Mouse (Mus musculus) heart, embryonic 14.5 days (tissue): Measurements from ENCODE around the gene Foxo4. TPM values are rescaled to one million over a fixed set of nuclear protein-coding genes. Genes with fewer than 3 reads are reported as not detected.

Experiments
- ATAC-seq: fragments of 200-750 bp; cut with Nextera tagmentation; 2 replicates; pipeline ENCODE4 v1.8.0; 2017; ENCODE audit warnings: low read depth, moderate TSS enrichment; ENCODE audit not compliant: insufficient number of reproducible peaks, insufficient read depth, low FRiP score
- H3K27ac ChIP-seq, 2 experiments: fragments of 200-500 bp in 1 of 2; fragments of 300-500 bp in 1 of 2; sonication (generic) in 1 of 2; replicated peaks in 1 of 2; 2 replicates each; pipeline ENCODE4 v1.5.1; 2012 to 2014; ENCODE audit warnings: low read depth in 2 of 2, low read length in 2 of 2, control low read depth in 1 of 2, mild to moderate bottlenecking in 1 of 2, mixed read lengths in 1 of 2; ENCODE audit not compliant: control insufficient read depth in 1 of 2, insufficient read depth in 1 of 2
- H3K27me3 ChIP-seq: fragments of 300-500 bp; sonication (generic); 2 replicates; pipeline ENCODE4 v1.6.1; 2014; ENCODE audit warnings: mild to moderate bottlenecking, low read length, control low read depth; ENCODE audit not compliant: control insufficient read depth, insufficient read depth
- H3K36me3 ChIP-seq: fragments of 300-500 bp; sonication (generic); 2 replicates; pipeline ENCODE4 v1.6.1; 2014; ENCODE audit warnings: mild to moderate bottlenecking, control low read depth, low read length, mixed read lengths; ENCODE audit not compliant: control insufficient read depth, insufficient read depth
- H3K4me1 ChIP-seq, 2 experiments: fragments of 200-500 bp in 1 of 2; fragments of 300-500 bp in 1 of 2; sonication (generic) in 1 of 2; 2 replicates each; pipeline ENCODE4 v1.6.1; 2012 to 2014; ENCODE audit warnings: low read length in 2 of 2, control low read depth in 1 of 2, mixed read lengths in 1 of 2; ENCODE audit not compliant: control insufficient read depth in 2 of 2, insufficient read depth in 2 of 2
- H3K4me2 ChIP-seq: fragments of 300-500 bp; sonication (generic); 2 replicates; pipeline ENCODE4 v1.6.1; 2014; ENCODE audit warnings: mild to moderate bottlenecking, low read length
- H3K4me3 ChIP-seq, 2 experiments: fragments of 200-500 bp in 1 of 2; fragments of 300-500 bp in 1 of 2; sonication (generic) in 1 of 2; 2 replicates each; pipeline ENCODE4 v1.5.1; 2012 to 2014; ENCODE audit warnings: low read length in 2 of 2, mild to moderate bottlenecking in 2 of 2, control low read depth in 1 of 2, low read depth in 1 of 2, moderate library complexity in 1 of 2; ENCODE audit not compliant: control insufficient read depth in 1 of 2, insufficient read depth in 1 of 2
- H3K9ac ChIP-seq: fragments of 300-500 bp; sonication (generic); 2 replicates; pipeline ENCODE4 v1.6.1; 2014; ENCODE audit warnings: mild to moderate bottlenecking, low read length
- H3K9me3 ChIP-seq: fragments of 300-500 bp; sonication (generic); 2 replicates; pipeline ENCODE4 v1.6.1; 2016; ENCODE audit warnings: low read length, control low read depth; ENCODE audit not compliant: control insufficient read depth
- WGBS: fragments of 180-500 bp; shearing (Covaris S2); extraction: QIAGEN DNeasy Blood & Tissue Kit; methylation state at CpG from one replicate; pipeline ENCODE4 v1.1.7; 2014; 5-methylcytosine and 5-hydroxymethylcytosine counted together
- polyA plus RNA-seq: library from polyadenylated mRNA; unstranded; fragments of >200 nt; fragmentation: Nextera tagmentation; extraction: Ambion mirVana; gene quantifications from 2 replicates; pipeline ENCODE4 v1.2.1, GENCODE M21; 2014

The Foxo4 gene
- polyA plus RNA-seq = 1.4 and 2.3 TPM in 2 replicates

DNA sequence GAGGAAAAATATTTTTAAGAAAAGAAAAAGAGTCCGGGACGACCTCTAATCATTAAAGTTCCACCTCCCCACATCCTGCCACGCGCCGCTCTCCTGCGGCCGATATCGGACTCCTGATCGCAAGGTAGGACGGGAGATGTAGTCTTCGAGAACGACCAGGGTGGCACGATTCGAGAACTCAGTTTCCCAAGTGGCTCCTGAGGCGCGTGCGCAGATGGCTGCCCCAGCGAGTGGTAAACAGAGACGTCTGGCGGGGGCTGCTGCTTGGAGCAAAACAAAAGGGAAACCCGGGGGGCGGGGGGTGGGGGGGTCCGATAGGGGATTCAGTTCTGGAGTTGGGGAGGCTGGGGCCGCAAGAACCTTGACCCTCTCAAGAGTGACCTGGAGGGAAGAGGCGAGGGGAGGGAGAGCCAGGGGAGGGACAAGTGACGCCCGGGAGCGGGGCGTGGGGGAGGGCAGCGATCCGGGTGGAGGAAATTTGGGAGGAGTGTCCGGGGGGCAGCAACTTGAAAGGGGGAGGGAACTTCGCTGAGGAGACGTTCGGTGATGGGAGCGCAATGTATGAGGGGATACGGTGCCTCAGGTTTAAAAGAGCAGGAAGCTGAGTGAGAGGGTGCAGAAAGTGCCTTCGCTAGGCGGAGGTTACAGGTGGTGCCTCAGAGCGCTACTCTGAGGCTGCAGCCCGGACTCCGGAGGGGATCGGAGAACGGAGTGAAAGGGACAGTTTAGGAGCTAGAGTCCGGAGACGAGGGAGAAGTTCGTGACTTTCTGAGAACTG is at the start of gene Foxo4:
Foxo4 (plus strand) TSS at position 577 of the 778 bp plus-strand sequence.
- peak; percentile 89 for ATAC-seq

DNA sequence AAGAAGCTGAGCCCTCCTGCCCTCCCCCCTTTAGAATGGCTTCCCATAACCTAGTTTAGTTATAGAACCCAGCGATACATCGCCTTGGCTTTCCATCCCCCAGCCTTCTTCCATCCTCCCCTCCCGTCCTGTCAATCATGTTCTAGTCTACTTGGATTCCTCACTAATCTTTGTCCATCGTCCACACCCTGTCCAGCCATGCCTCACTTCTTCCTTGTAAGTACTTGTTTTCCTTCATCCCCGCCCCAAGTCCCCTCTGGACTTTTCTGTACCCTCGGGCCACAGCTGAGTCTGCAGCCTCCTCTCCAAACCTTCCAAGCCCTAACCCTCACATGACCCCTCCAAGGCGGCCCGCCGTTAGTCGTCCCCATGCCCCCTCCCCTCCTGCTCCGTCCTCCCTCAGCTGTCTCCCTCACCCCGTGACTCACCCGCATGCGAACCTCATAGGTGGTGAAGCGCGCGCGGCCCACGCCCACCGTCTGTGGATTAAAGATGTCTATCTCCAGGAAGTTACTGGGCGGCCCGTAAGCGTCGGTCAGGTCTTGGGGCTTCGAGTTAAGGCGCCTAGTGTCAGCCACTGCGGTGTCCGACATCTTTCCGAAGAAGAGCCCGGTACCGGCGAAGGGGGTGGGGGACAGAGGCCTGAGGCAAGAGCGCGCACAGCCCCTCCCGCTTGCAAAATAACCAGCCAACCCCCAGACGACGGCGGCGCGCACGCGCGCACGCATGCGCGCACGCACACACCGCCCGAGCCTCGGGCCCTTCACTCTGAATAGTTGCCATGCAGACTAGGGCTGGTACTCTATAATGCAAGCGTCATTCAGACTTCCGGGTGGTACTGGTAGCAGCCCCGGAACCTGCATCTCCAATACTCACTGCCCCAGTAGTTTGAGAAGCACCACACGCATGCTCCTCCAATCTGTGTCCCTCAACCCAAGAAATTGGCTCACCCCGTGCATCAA is 32.2 kb upstream of the Foxo4 start, which contains the start of gene Snx12:
Snx12 (minus strand) TSS at position 730 of the 962 bp plus-strand sequence.
- peak; percentile 94 for ATAC-seq
- no peaks in the 10 kb centered on the region for H3K9me3 ChIP-seq
- H3K27ac ChIP-seq = peak within 1 kb of the TSS; percentile 62 to 79
- peak within 1 kb of the TSS; percentile 74 for H3K9ac ChIP-seq
- peak within 1 kb of the TSS; percentile 55 to 83 for H3K4me3 ChIP-seq
- no peaks in the 10 kb centered on the region for H3K27me3 ChIP-seq
- 15% methylated on average over 49 of the region's 55 CpGs for WGBS
- H3K4me1 ChIP-seq = no peaks in the 10 kb centered on the region
- H3K36me3 ChIP-seq = peaks cover 3% of the 10 kb centered on the region; the same call in 1 of the 2 replicates
- peak within 1 kb of the TSS; percentile 67 for H3K4me2 ChIP-seq

More for the DNA sequence above, at the start of gene Foxo4:
- 13% methylated on average over 47 of the region's 47 CpGs for WGBS
- H3K27ac ChIP-seq = peak within 1 kb of the TSS; percentile 48 to 68
- H3K4me2 ChIP-seq = peak within 1 kb of the TSS; percentile 76
- peak within 1 kb of the TSS; percentile 56 to 63 for H3K4me3 ChIP-seq
- H3K9ac ChIP-seq = peak within 1 kb of the TSS; percentile 75
- H3K4me1 ChIP-seq = peaks cover 0 to 4% of the 10 kb centered on the region in 2 experiments; a peak in 1 of 4 replicates
- no peaks in the 10 kb centered on the region for H3K27me3 ChIP-seq
- H3K36me3 ChIP-seq = peaks cover 13% of the 10 kb centered on the region; the same call in 1 of the 2 replicates
- H3K9me3 ChIP-seq = no peaks in the 10 kb centered on the region

DNA sequence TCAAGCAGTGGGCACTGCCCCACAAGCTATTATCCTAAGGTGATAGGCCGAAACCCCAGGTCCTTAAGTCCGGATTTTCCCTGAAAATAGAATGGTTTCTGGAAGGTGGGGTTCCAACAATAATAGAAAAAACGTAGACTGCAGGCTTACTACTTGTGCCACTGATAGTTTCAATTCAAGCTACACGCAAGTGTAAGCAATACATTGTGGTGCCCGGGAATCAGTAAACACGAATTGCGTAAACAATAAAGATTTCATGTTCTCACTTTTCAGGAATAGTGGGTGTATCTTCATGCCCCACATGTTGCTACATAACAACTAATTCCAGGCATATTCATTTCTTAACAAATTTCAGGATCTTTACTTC is 31.5 kb upstream of the Foxo4 start:
- H3K9ac ChIP-seq = peak overlapping the region; percentile 54
- no peak for ATAC-seq

GRCm38 (mm10) chrX:101245011-101245410 is 9.3 kb upstream of the Foxo4 start:
- H3K9me3 ChIP-seq = no peaks in the 10 kb centered on the region
- no peaks in the 10 kb centered on the region for H3K36me3 ChIP-seq
- H3K4me3 ChIP-seq = no peak overlapping the region
- no peaks in the 10 kb centered on the region for H3K27me3 ChIP-seq
- no peak for ATAC-seq
- no peak overlapping the region for H3K27ac ChIP-seq
- H3K4me1 ChIP-seq = no peaks in the 10 kb centered on the region
- WGBS = 10% methylated on average over 1 of the region's 1 CpGs
- no peak overlapping the region for H3K4me2 ChIP-seq
- H3K9ac ChIP-seq = no peak overlapping the region

More for the DNA sequence above, 31.5 kb upstream of the Foxo4 start:
- H3K4me1 ChIP-seq = no peaks in the 10 kb centered on the region
- H3K36me3 ChIP-seq = peaks cover 3% of the 10 kb centered on the region; the same call in 1 of the 2 replicates
- H3K27ac ChIP-seq = peak overlapping the region in 1 of 2 experiments; percentile 25; a peak in 2 of 4 replicates
- no peaks in the 10 kb centered on the region for H3K9me3 ChIP-seq
- peak overlapping the region; percentile 60 for H3K4me2 ChIP-seq
- 42% methylated on average over 7 of the region's 7 CpGs for WGBS
- no peaks in the 10 kb centered on the region for H3K27me3 ChIP-seq
- peak overlapping the region; percentile 55 to 83 for H3K4me3 ChIP-seq

DNA sequence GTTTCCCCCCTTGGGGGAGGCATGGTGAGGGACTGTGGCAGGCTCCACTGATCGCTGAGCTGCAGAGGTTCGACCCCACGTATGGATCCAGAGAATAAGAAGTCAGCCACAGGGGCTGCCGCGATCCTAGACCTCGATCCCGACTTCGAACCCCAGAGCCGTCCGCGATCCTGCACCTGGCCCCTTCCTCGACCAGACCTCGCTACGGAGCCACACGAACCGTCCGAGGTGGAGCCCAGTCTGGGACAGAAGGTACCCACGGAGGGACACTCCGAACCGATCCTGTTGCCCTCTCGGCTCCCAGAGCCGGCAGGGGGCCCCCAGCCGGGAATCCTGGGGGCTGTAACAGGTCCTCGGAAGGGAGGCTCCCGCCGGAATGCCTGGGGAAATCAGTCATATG is 412 bp downstream of the Foxo4 start:
- H3K4me1 ChIP-seq = peaks cover 0 to 4% of the 10 kb centered on the region in 2 experiments; a peak in 1 of 4 replicates
- peak overlapping the region; percentile 75 for H3K9ac ChIP-seq
- ATAC-seq = no peak; the same call in 1 of the 2 replicates
- peak overlapping the region; percentile 76 for H3K4me2 ChIP-seq
- peak overlapping the region; percentile 56 to 63 for H3K4me3 ChIP-seq
- no peaks in the 10 kb centered on the region for H3K27me3 ChIP-seq
- H3K36me3 ChIP-seq = peaks cover 13% of the 10 kb centered on the region; the same call in 1 of the 2 replicates
- no peaks in the 10 kb centered on the region for H3K9me3 ChIP-seq
- WGBS = 16% methylated on average over 26 of the region's 26 CpGs
- H3K27ac ChIP-seq = peak overlapping the region; percentile 48 to 68

- no peak for ATAC-seq
- Histone ChIP-seq H3K36me3 (peaks cover 13% of the 10 kb centered on the region; the same call in 1 of the 2 replicates), H3K4me2 (peak overlapping the region; percentile 76; the same call in 1 of the 2 replicates), H3K4me3 (no peak overlapping the region), H3K4me1 (peaks cover 9 to 12% of the 10 kb centered on the region in 2 experiments; a peak in 2 of 4 replicates), H3K27me3 (no peaks in the 10 kb centered on the region), H3K9me3 (no peaks in the 10 kb centered on the region), H3K27ac (no peak overlapping the region), H3K9ac (no peak overlapping the region)
- 78% methylated on average over 13 of the region's 13 CpGs for WGBS
These were observed 2.3 kb downstream of the Foxo4 start for GRCm38 (mm10) chrX:101256603-101257002.
